17 mouse cellular contexts compared by ENCODE assay signal in genomic region chr3:27598437-27599382, GRCm38 (mm10).
A peak's percentile ranks its signal among the peaks of the same experiment; 100 is the strongest.
DNase-seq lines count a peak whose midpoint lies in the region; ATAC-seq and TF ChIP-seq lines count a peak whose summit lies in the region.
"Had no signal": no experiment of that assay in that cellular context is flagged by ENCODE, and none has a peak within 500 bp of the region (broad histone marks: within the 10 kb centered on the region; RNA-seq: fewer than 3 reads in every experiment).

No protein-coding gene starts in this region.

- ATAC-seq in kidney, postnatal 0 days (replicated peaks; ENCODE audit: low FRiP score, low read depth), result 0 out of 2 replicates have a peak, but pooled peaks have one; percentile 16
- ATAC-seq: liver, embryonic 12.5 days; midbrain, embryonic 16.5 days had no signal

- H3K36me3 ChIP-seq in kidney, postnatal 0 days (ENCODE audit: insufficient read depth, low read length), result no peaks in the 10 kb centered on the region
- no peaks in the 10 kb centered on the region for H3K36me3 ChIP-seq in megakaryocyte, embryonic 14.5 days (replicated peaks; ENCODE audit: low read length)
- H3K36me3 ChIP-seq: liver, embryonic 12.5 days; neural tube, embryonic 12.5 days had no signal

- no peak overlapping the region for H3K9ac ChIP-seq in kidney, postnatal 0 days (ENCODE audit: low read depth, low read length)
- H3K9ac ChIP-seq: liver, embryonic 12.5 days; neural tube, embryonic 12.5 days had no signal

- intact Hi-C loops in gastrocnemius, adult 2 months (cut with DNase I), result no loop called here

- H3K9me3 ChIP-seq in kidney, postnatal 0 days (replicated peaks; ENCODE audit: low read length), result no peaks in the 10 kb centered on the region
- H3K9me3 ChIP-seq in megakaryocyte, embryonic 14.5 days, result peaks cover 20% of the 10 kb centered on the region
- H3K9me3 ChIP-seq: liver, embryonic 12.5 days; neural tube, embryonic 12.5 days had no signal

- TF ChIP-seq CTCF in gastrocnemius, adult 2 months (IDR thresholded peaks at IDR 0.05), result no peak
- no peak for TF ChIP-seq CTCF in kidney, postnatal 0 days (IDR thresholded peaks at IDR 0.05; ENCODE audit: low read depth)

- peaks cover 17% of the 10 kb centered on the region for H3K4me1 ChIP-seq in kidney, postnatal 0 days (replicated peaks; ENCODE audit: insufficient read depth, low read length)
- no peaks in the 10 kb centered on the region for H3K4me1 ChIP-seq in megakaryocyte, embryonic 14.5 days
- H3K4me1 ChIP-seq: liver, embryonic 12.5 days; neural tube, embryonic 12.5 days had no signal

- 71% methylated on average over 11 of the region's 11 CpGs for WGBS in kidney, postnatal 0 days

- peak overlapping the region; percentile 63 for H3K27ac ChIP-seq in gastrocnemius, adult 2 months
- no peak overlapping the region for H3K27ac ChIP-seq in kidney, postnatal 0 days
- H3K27ac ChIP-seq: layer of hippocampus, adult 2 months; liver, embryonic 12.5 days; neural tube, embryonic 12.5 days had no signal

- no peak overlapping the region for H3K4me3 ChIP-seq in gastrocnemius, adult 2 months
- no peak overlapping the region for H3K4me3 ChIP-seq in kidney, postnatal 0 days (replicated peaks; ENCODE audit: low read depth, low read length)
- peak overlapping the region; percentile 33 for H3K4me3 ChIP-seq in megakaryocyte, embryonic 14.5 days (replicated peaks)
- H3K4me3 ChIP-seq: layer of hippocampus, adult 2 months; liver, embryonic 12.5 days; neural tube, embryonic 12.5 days had no signal

- H3K27me3 ChIP-seq in kidney, postnatal 0 days (ENCODE audit: insufficient read depth, low read length), result no peaks in the 10 kb centered on the region
- no peaks in the 10 kb centered on the region for H3K27me3 ChIP-seq in megakaryocyte, embryonic 14.5 days (replicated peaks)
- H3K27me3 ChIP-seq: liver, embryonic 12.5 days; neural tube, embryonic 12.5 days had no signal

- DNase-seq in gastrocnemius, adult 2 months, result no peak
- no peak for DNase-seq in gastrocnemius, postnatal 4 days (ENCODE audit: low spot score in 2 of 2)
- DNase-seq in kidney, postnatal 0 days (ENCODE audit: low spot score), result no peak
- no peak for DNase-seq in kidney, adult 8-10 months
- peak; percentile 71 for DNase-seq in Muller cell, postnatal 12 days (ENCODE audit: inconsistent ontology term)
- no peak for DNase-seq in right cerebral cortex, postnatal 4 days
- no peak for DNase-seq in right cerebral cortex, adult 2 months (ENCODE audit: low spot score in 2 of 2)
- DNase-seq: adrenal gland, adult 2 months; cerebellum, postnatal 14 days; kidney, adult 18-20 months; lung, postnatal 14 days; right cerebral cortex, adult 18-20 months had no signal

- H3K4me2 ChIP-seq in kidney, postnatal 0 days (ENCODE audit: low read length), result no peak overlapping the region
- H3K4me2 ChIP-seq: liver, embryonic 12.5 days; neural tube, embryonic 12.5 days had no signal
